Mouse (Mus musculus) layer of hippocampus, postnatal 14 days (tissue): ENCODE data around the gene Sema6d. TPM values are rescaled to one million over a fixed set of nuclear protein-coding genes. Genes with fewer than 3 reads are reported as not detected.

Source experiments
- DNase-seq, 2 experiments: peaks; one replicate each; pipeline ENCODE4 v3.0.0; 2021 to 2022; ENCODE audit warnings: low spot score in 2 of 2, mixed read lengths in 1 of 2
- total RNA-seq, 2 experiments: library from RNA; stranded (reverse); gene quantifications; 2 replicates each; pipeline ENCODE4 v1.2.3; 2021

The Sema6d gene
- total RNA-seq, 2 experiments from 2014 or later, result 74.2 to 75.2 TPM

- DNase-seq, result no peak
These were observed 549.6 kb downstream of the Sema6d start for GRCm38 (mm10) chr2:124639221-124639963.

- no peak for DNase-seq
These were observed 550.9 kb downstream of the Sema6d start for GRCm38 (mm10) chr2:124640500-124641193.

GRCm38 (mm10) chr2:124641194-124641558 lies 551.4 kb downstream of the Sema6d start:
- DNase-seq, result peak in 1 of 2 experiments; percentile 63

- no peak for DNase-seq
These were observed 552.4 kb downstream of the Sema6d start for GRCm38 (mm10) chr2:124642131-124642530.

- DNase-seq, result no peak
These were observed 560.8 kb downstream of the Sema6d start for GRCm38 (mm10) chr2:124650609-124651008.

GRCm38 (mm10) chr2:124651146-124651545 lies 561.4 kb downstream of the Sema6d start:
- no peak for DNase-seq

- peak in 1 of 2 experiments; percentile 79 for DNase-seq
These were observed 563.4 kb downstream of the Sema6d start for GRCm38 (mm10) chr2:124653161-124653560.

- DNase-seq, result no peak
These were observed 567.6 kb downstream of the Sema6d start for GRCm38 (mm10) chr2:124657358-124657757.

GRCm38 (mm10) chr2:124658374-124658773 lies 568.6 kb downstream of the Sema6d start:
- no peak for DNase-seq

- no peak for DNase-seq
These were observed 569.8 kb downstream of the Sema6d start for GRCm38 (mm10) chr2:124659601-124660000.

GRCm38 (mm10) chr2:124660686-124661085 lies 570.9 kb downstream of the Sema6d start:
- no peak for DNase-seq

GRCm38 (mm10) chr2:124661316-124661715 lies 571.5 kb downstream of the Sema6d start:
- DNase-seq, result no peak

GRCm38 (mm10) chr2:124662257-124662656 lies 572.5 kb downstream of the Sema6d start:
- DNase-seq, result no peak

- DNase-seq, result no peak
These were observed 574.4 kb downstream of the Sema6d start for GRCm38 (mm10) chr2:124664191-124664590.

GRCm38 (mm10) chr2:124668431-124668830 lies 578.7 kb downstream of the Sema6d start:
- DNase-seq, result no peak

GRCm38 (mm10) chr2:124673117-124673516 lies 583.3 kb downstream of the Sema6d start:
- DNase-seq, result no peak

- no peak for DNase-seq
These were observed 594.7 kb downstream of the Sema6d start for GRCm38 (mm10) chr2:124684481-124684901.

GRCm38 (mm10) chr2:124690372-124690771 lies 600.6 kb downstream of the Sema6d start:
- DNase-seq, result no peak

GRCm38 (mm10) chr2:124702621-124703020 lies 612.9 kb downstream of the Sema6d start:
- DNase-seq, result no peak

GRCm38 (mm10) chr2:124704922-124705321 lies 615.2 kb downstream of the Sema6d start:
- DNase-seq, result no peak

- DNase-seq, result no peak
These were observed 616.0 kb downstream of the Sema6d start for GRCm38 (mm10) chr2:124705806-124706205.

GRCm38 (mm10) chr2:124706896-124707295 lies 617.1 kb downstream of the Sema6d start:
- no peak for DNase-seq
